Mouse (Mus musculus): ENCODE measurements around the gene Fastk. TPM values are rescaled to one million over a fixed set of nuclear protein-coding genes. Genes with fewer than 3 reads are reported as not detected.

The Fastk gene
- polyA plus RNA-seq, 1 experiment from 2014 or later = 117 TPM

GRCm38 (mm10) chr5:24441187-24441586 is 3.9 kb downstream of the Fastk start:
- H3K36me3 ChIP-seq (ENCODE audit: insufficient read depth, low read length) = peaks cover 48% of the 10 kb centered on the region
- WGBS = 91% methylated on average over 8 of the region's 8 CpGs
- H3K27me3 ChIP-seq (ENCODE audit: insufficient read depth, low read length) = no peaks in the 10 kb centered on the region
- TF ChIP-seq CTCF (IDR thresholded peaks at IDR 0.05; ENCODE audit: low read depth) = no peak
- no peak overlapping the region for H3K4me3 ChIP-seq (replicated peaks; ENCODE audit: low read depth, low read length)
- no peak for DNase-seq (ENCODE audit: low spot score)
- H3K4me1 ChIP-seq (replicated peaks; ENCODE audit: insufficient read depth, low read length) = peaks cover 11% of the 10 kb centered on the region; the same call in 1 of the 2 replicates
- no peak overlapping the region for H3K4me2 ChIP-seq (ENCODE audit: low read length)
- H3K9ac ChIP-seq (ENCODE audit: low read depth, low read length) = no peak overlapping the region
- H3K9me3 ChIP-seq (replicated peaks; ENCODE audit: low read length) = no peaks in the 10 kb centered on the region
- H3K27ac ChIP-seq = no peak overlapping the region
- ATAC-seq (replicated peaks; ENCODE audit: low FRiP score, low read depth) = no peak

DNA sequence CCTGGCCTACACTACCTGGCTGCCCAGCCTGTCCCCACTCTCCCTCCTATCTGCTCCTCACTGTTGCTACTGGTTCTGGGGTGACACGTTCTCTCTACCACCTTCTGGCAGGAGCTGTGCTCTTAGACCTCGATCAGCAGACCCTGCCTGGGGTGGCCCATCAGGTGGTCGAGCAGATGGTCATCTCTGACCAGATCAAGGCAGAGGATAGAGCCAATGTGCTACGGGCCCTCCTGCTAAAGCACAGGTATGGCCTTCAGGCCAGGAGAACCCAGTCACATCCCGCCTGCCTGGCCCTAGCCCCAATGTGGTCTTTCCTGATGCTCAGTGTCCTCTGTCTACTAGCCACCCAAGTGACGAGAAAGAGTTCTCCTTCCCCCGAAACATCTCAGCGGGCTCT is 11.1 kb downstream of the Fastk start:
- H3K4me1 ChIP-seq (replicated peaks; ENCODE audit: insufficient read depth, low read length) = no peaks in the 10 kb centered on the region
- peaks cover 77% of the 10 kb centered on the region for H3K36me3 ChIP-seq (ENCODE audit: insufficient read depth, low read length)
- no peak for TF ChIP-seq CTCF (IDR thresholded peaks at IDR 0.05; ENCODE audit: low read depth)
- ATAC-seq (replicated peaks; ENCODE audit: low FRiP score, low read depth) (no peak), DNase-seq (ENCODE audit: low spot score) (no peak)
- 92% methylated on average over 8 of the region's 8 CpGs for WGBS
- H3K27me3 ChIP-seq (ENCODE audit: insufficient read depth, low read length) = no peaks in the 10 kb centered on the region
- no peak overlapping the region for H3K9ac ChIP-seq (ENCODE audit: low read depth, low read length)
- no peaks in the 10 kb centered on the region for H3K9me3 ChIP-seq (replicated peaks; ENCODE audit: low read length)
- no peak overlapping the region for H3K4me2 ChIP-seq (ENCODE audit: low read length)
- no peak overlapping the region for H3K4me3 ChIP-seq (replicated peaks; ENCODE audit: low read depth, low read length)
- H3K27ac ChIP-seq = no peak overlapping the region

- WGBS = 32% methylated on average over 9 of the region's 9 CpGs
- Histone ChIP-seq H3K27ac (peak overlapping the region; percentile 82), H3K9me3 (replicated peaks; ENCODE audit: low read length) (no peaks in the 10 kb centered on the region), H3K4me2 (ENCODE audit: low read length) (peak overlapping the region; percentile 69), H3K4me1 (replicated peaks; ENCODE audit: insufficient read depth, low read length) (peaks cover 25% of the 10 kb centered on the region), H3K36me3 (ENCODE audit: insufficient read depth, low read length) (peaks cover 42% of the 10 kb centered on the region), H3K27me3 (ENCODE audit: insufficient read depth, low read length) (no peaks in the 10 kb centered on the region), H3K9ac (ENCODE audit: low read depth, low read length) (peak overlapping the region; percentile 19; the same call in 1 of the 2 replicates), H3K4me3 (replicated peaks; ENCODE audit: low read depth, low read length) (0 out of 2 replicates have a peak overlapping the region, but pooled peaks have one; percentile 13)
- no peak for TF ChIP-seq CTCF (IDR thresholded peaks at IDR 0.05; ENCODE audit: low read depth)
- no peak for DNase-seq (ENCODE audit: low spot score)
- ATAC-seq (replicated peaks; ENCODE audit: low FRiP score, low read depth) = no peak
Observed at GRCm38 (mm10) chr5:24428596-24428995, 16.5 kb downstream of the Fastk start.

DNA sequence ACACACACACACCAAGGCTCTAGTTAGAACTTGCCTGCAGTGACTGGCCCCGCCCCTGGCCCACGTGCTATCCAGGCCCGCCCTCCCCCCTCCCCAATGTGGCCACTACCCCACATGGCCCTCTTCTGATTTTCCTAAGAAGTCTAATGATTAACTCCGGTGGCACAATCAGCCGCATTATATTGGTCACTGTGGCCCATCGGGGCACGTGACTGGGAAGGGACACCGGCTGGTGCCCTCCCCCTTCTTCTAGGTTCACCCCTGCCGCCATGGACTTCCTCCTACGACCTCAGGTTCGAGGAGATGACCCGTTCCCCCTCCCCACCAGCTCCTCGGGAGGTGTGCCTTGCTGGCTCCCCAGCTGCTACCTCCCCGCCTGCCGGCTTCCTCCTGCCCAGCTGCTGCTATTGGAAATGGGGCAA is 17.1 kb downstream of the Fastk start:
- peak; percentile 40 for ATAC-seq (replicated peaks; ENCODE audit: low FRiP score, low read depth)
- DNase-seq (ENCODE audit: low spot score) = peak; percentile 58
- 13% methylated on average over 15 of the region's 15 CpGs for WGBS
- peak overlapping the region; percentile 82 for H3K27ac ChIP-seq
- peak overlapping the region; percentile 69 for H3K4me2 ChIP-seq (ENCODE audit: low read length)
- no peaks in the 10 kb centered on the region for H3K27me3 ChIP-seq (ENCODE audit: insufficient read depth, low read length)
- TF ChIP-seq CTCF (IDR thresholded peaks at IDR 0.05; ENCODE audit: low read depth) = no peak
- H3K9ac ChIP-seq (ENCODE audit: low read depth, low read length) = peak overlapping the region; percentile 19; the same call in 1 of the 2 replicates
- peaks cover 25% of the 10 kb centered on the region for H3K4me1 ChIP-seq (replicated peaks; ENCODE audit: insufficient read depth, low read length)
- peaks cover 36% of the 10 kb centered on the region for H3K36me3 ChIP-seq (ENCODE audit: insufficient read depth, low read length)
- no peaks in the 10 kb centered on the region for H3K9me3 ChIP-seq (replicated peaks; ENCODE audit: low read length)
- peak overlapping the region; percentile 13; the same call in 1 of the 2 replicates for H3K4me3 ChIP-seq (replicated peaks; ENCODE audit: low read depth, low read length)

DNA sequence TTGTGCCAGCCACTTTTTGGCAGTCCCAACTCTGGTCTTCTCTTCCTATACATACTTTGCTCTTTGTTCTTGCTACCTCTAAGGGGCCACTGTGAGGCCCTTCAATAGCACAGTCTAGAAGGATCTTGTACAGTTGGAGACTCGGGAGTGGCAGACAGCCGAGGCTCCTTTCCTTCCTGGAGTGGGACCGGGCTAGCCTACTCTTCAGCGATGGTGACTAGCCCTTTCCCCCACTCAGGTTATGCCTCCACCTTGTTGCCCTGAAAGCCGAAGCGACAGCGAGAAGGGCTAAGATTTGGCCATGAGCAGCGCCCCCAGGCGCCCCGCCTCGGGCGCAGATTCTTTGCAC is 17.8 kb downstream of the Fastk start:
- H3K9me3 ChIP-seq (replicated peaks; ENCODE audit: low read length) = no peaks in the 10 kb centered on the region
- no peak for DNase-seq (ENCODE audit: low spot score)
- peak overlapping the region; percentile 69; the same call in 1 of the 2 replicates for H3K4me2 ChIP-seq (ENCODE audit: low read length)
- peak overlapping the region; percentile 62; the same call in 1 of the 2 replicates for H3K4me3 ChIP-seq (replicated peaks; ENCODE audit: low read depth, low read length)
- H3K27ac ChIP-seq = peak overlapping the region; percentile 51; the same call in 1 of the 2 replicates
- ATAC-seq (replicated peaks; ENCODE audit: low FRiP score, low read depth) = no peak
- TF ChIP-seq CTCF (IDR thresholded peaks at IDR 0.05; ENCODE audit: low read depth) = no peak
- peaks cover 29% of the 10 kb centered on the region for H3K36me3 ChIP-seq (ENCODE audit: insufficient read depth, low read length)
- H3K9ac ChIP-seq (ENCODE audit: low read depth, low read length) = no peak overlapping the region
- WGBS = 26% methylated on average over 12 of the region's 12 CpGs
- peaks cover 30% of the 10 kb centered on the region for H3K4me1 ChIP-seq (replicated peaks; ENCODE audit: insufficient read depth, low read length)
- H3K27me3 ChIP-seq (ENCODE audit: insufficient read depth, low read length) = no peaks in the 10 kb centered on the region

DNA sequence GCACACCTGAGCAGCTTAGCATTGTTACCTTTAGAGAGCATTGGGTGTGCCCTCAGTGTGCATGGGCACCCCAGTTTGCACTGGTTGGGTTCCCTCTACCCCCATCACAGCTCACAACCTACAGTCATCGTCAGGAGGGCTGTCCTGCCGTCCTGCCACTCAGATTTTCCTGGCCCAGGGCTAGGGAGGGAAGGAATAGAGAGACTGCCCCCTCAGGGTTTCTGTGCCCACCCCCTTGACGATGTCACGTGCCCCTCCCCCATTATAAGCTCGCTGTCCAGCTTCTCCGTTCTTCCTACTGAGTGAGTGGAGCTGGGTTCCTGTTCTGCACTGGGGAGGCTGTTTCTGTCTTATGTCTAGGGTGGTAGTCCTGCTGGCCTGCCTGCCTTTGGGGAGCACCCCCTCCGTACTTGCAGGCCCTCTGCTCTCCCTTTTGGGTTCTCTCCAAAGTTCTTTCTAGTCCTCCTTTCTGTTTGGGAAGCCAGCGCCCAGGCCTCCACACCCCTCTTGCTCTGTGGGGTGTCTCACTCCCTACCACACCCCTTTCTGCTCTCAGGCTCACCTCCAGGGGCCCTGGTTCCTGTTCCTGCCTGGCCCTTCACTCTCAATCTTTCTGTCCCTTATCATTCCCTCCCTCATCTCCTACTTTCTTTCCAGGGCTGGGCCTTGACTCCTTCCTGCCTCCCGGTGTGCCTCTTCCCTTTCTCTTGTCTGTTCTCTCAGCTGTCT is 18.4 kb downstream of the Fastk start:
- peaks cover 30% of the 10 kb centered on the region for H3K4me1 ChIP-seq (replicated peaks; ENCODE audit: insufficient read depth, low read length)
- H3K4me2 ChIP-seq (ENCODE audit: low read length) = peak overlapping the region; percentile 69
- H3K4me3 ChIP-seq (replicated peaks; ENCODE audit: low read depth, low read length) = peak overlapping the region; percentile 62
- ATAC-seq (replicated peaks; ENCODE audit: low FRiP score, low read depth) = no peak
- TF ChIP-seq CTCF (IDR thresholded peaks at IDR 0.05; ENCODE audit: low read depth) = no peak
- H3K27me3 ChIP-seq (ENCODE audit: insufficient read depth, low read length) = no peaks in the 10 kb centered on the region
- H3K9ac ChIP-seq (ENCODE audit: low read depth, low read length) = peak overlapping the region; percentile 71; the same call in 1 of the 2 replicates
- peak; percentile 11 for DNase-seq (ENCODE audit: low spot score)
- 21% methylated on average over 9 of the region's 9 CpGs for WGBS
- H3K9me3 ChIP-seq (replicated peaks; ENCODE audit: low read length) = no peaks in the 10 kb centered on the region
- peaks cover 24% of the 10 kb centered on the region for H3K36me3 ChIP-seq (ENCODE audit: insufficient read depth, low read length)
- peak overlapping the region; percentile 51; the same call in 1 of the 2 replicates for H3K27ac ChIP-seq
